Mouse (Mus musculus) ES-E14 (cell line): ENCODE results near the gene Capzb.

ENCODE experiments used
- CHD2 ChIP-seq: IDR thresholded peaks from 2 replicates; pipeline ENCODE4 v1.6.1; 2014; ENCODE audit warnings: mild to moderate bottlenecking, low read depth, low read length, inconsistent platforms
- HCFC1 ChIP-seq: IDR thresholded peaks from 2 replicates; pipeline ENCODE4 v1.6.1; 2012; ENCODE audit warnings: low read length, inconsistent platforms, borderline replicate concordance; ENCODE audit not compliant: insufficient read depth
- MAFK ChIP-seq: IDR thresholded peaks from 2 replicates; pipeline ENCODE4 v1.6.1; 2014; ENCODE audit warnings: mild to moderate bottlenecking, low read depth, low read length, inconsistent platforms; ENCODE audit not compliant: insufficient read depth
- ZC3H11A ChIP-seq: IDR thresholded peaks from 2 replicates; pipeline ENCODE4 v1.6.1; 2012; ENCODE audit warnings: low read depth, mild to moderate bottlenecking, inconsistent platforms, low read length, borderline replicate concordance
- ZNF384 ChIP-seq: IDR thresholded peaks from 2 replicates; pipeline ENCODE4 v1.6.1; 2012; ENCODE audit warnings: low read depth, low read length, inconsistent platforms

DNA sequence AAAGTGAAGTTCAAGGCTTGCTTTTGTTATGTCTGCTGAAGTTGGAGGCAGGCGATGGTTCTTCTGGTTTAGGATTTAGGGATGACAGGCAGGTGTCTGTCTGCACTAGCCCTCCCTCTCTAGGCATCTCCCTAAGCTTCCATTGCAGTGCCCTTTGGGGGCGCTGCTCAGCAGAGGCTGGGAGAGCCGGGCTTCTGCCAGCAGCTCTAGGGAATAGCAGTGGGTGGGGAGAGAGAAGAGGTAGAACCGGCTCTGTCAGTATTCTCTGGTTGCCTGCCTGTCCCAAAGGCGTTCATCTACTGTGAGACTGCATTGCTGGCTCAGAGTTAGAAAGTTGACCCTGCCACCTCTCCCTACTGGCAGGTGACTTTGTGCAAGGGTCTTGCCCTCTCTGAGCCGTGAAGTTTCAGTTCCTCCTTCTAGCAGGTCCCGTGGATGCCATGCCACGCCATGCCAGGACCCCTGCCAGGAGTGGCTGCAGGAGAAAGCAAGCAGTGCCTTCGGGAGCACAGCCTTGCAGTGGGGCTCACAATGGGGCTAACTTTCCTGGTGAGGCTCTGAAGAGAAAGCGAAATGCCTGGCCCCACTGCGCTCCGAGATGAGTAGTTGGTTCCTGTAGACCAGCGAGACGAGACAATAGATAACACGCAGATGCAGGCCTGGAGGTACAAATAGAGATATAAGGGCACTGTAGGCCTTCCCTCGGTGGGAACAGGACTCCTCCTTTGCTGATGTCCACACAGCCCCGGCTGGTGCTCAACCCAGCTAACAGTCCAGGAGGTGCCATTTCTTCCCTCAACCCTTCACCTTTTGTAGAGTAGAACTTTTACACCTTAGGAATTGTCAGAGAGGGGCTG is 19.5 kb downstream of the Capzb start:
- TF ChIP-seq ZNF384 (no peak), HCFC1 (no peak), MAFK (no peak), ZC3H11A (no peak), CHD2 (no peak)
